Mouse (Mus musculus): ENCODE data around the gene Rpl19. TPM values are rescaled to one million over a fixed set of nuclear protein-coding genes. Genes with fewer than 3 reads are reported as not detected.
A peak's percentile ranks its signal among the peaks of the same experiment; 100 is the strongest.

Gene Rpl19
- polyA plus RNA-seq, 1 experiment from 2014 or later, result 926 TPM

DNA sequence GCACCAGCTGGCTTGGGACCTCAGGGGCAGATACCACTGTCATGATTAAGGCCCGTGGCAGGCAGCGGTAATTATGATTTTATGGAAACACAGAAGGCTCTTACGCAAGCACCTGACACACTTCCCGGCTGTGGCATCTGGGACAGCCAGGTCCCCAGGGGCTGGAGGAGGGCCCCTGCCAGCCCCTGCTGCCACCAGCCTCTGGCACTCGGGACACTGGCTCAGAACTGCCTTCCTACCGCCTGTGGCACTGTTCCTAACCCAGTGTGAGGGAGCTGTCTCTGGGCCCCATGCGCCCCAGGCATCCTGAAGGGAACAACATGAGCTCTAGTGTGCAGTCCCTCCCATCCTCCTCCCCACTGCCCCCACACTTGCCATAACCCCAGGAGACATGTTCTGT lies 33.2 kb downstream of the Rpl19 start:
- peak; percentile 14 for DNase-seq (ENCODE audit: low spot score)
- 63% methylated on average over 7 of the region's 7 CpGs for whole genome bisulfite sequencing
- no peak for ATAC-seq (ENCODE audit: insufficient read depth, low FRiP score, low TSS enrichment)
- Histone ChIP-seq H3K9me3 (ENCODE audit: control insufficient read depth, low read length) (no peaks in the 10 kb centered on the region), H3K4me1 (ENCODE audit: control insufficient read depth, insufficient read depth, low read length) (no peaks in the 10 kb centered on the region; the same call in 1 of the 2 replicates), H3K27ac (ENCODE audit: low read depth, low read length) (no peak overlapping the region), H3K27me3 (ENCODE audit: control insufficient read depth, insufficient read depth, low read length) (no peaks in the 10 kb centered on the region), H3K9ac (ENCODE audit: low read length) (no peak overlapping the region), H3K36me3 (ENCODE audit: control insufficient read depth, insufficient read depth, low read length) (no peaks in the 10 kb centered on the region), H3K4me3 (ENCODE audit: low read depth, low read length) (no peak overlapping the region), H3K4me2 (ENCODE audit: low read depth) (no peak overlapping the region)

GRCm38 (mm10) chr11:98060104-98060692 lies 33.7 kb downstream of the Rpl19 start:
- H3K9ac ChIP-seq (ENCODE audit: low read length), result no peak overlapping the region
- no peaks in the 10 kb centered on the region for H3K27me3 ChIP-seq (ENCODE audit: control insufficient read depth, insufficient read depth, low read length)
- H3K27ac ChIP-seq (ENCODE audit: low read depth, low read length), result no peak overlapping the region
- no peaks in the 10 kb centered on the region for H3K9me3 ChIP-seq (ENCODE audit: control insufficient read depth, low read length)
- no peaks in the 10 kb centered on the region for H3K36me3 ChIP-seq (ENCODE audit: control insufficient read depth, insufficient read depth, low read length)
- WGBS, result 79% methylated on average over 5 of the region's 5 CpGs
- ATAC-seq (ENCODE audit: insufficient read depth, low FRiP score, low TSS enrichment) (no peak), DNase-seq (ENCODE audit: low spot score) (peak; percentile 6)
- no peak overlapping the region for H3K4me3 ChIP-seq (ENCODE audit: low read depth, low read length)
- no peaks in the 10 kb centered on the region; the same call in 1 of the 2 replicates for H3K4me1 ChIP-seq (ENCODE audit: control insufficient read depth, insufficient read depth, low read length)
- H3K4me2 ChIP-seq (ENCODE audit: low read depth), result no peak overlapping the region

GRCm38 (mm10) chr11:98061441-98061840 lies 34.9 kb downstream of the Rpl19 start:
- Histone ChIP-seq H3K36me3 (ENCODE audit: control insufficient read depth, insufficient read depth, low read length) (no peaks in the 10 kb centered on the region), H3K27ac (ENCODE audit: low read depth, low read length) (no peak overlapping the region), H3K9ac (ENCODE audit: low read length) (no peak overlapping the region), H3K9me3 (ENCODE audit: control insufficient read depth, low read length) (no peaks in the 10 kb centered on the region), H3K4me3 (ENCODE audit: low read depth, low read length) (no peak overlapping the region), H3K27me3 (ENCODE audit: control insufficient read depth, insufficient read depth, low read length) (no peaks in the 10 kb centered on the region), H3K4me1 (ENCODE audit: control insufficient read depth, insufficient read depth, low read length) (no peaks in the 10 kb centered on the region; the same call in 1 of the 2 replicates), H3K4me2 (ENCODE audit: low read depth) (no peak overlapping the region)
- no peak for ATAC-seq (ENCODE audit: insufficient read depth, low FRiP score, low TSS enrichment)
- DNase-seq (ENCODE audit: low spot score), result no peak
- WGBS, result 83% methylated on average over 3 of the region's 3 CpGs

GRCm38 (mm10) chr11:98061904-98062562 lies 35.5 kb downstream of the Rpl19 start:
- DNase-seq (ENCODE audit: low spot score), result peak; percentile 7

DNA sequence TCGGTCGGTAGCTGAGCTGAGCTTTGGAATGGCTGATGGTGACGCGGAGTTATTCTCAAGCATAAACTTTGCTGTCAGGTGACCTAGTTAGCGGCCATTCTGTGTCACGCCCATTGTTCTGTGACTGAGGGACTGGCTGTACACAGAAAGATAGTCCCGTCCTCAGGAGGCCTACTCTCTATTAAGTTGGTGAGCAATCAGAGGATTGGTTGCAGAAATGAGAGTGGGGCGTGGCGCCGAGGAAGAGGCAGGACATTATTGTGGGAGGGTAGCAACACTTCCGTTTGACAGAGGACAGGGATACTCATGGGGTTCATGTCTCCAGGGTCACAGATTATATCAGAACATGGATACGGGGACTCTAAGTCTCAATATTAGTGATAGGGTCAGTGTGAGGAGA lies 39.7 kb downstream of the Rpl19 start:
- H3K27ac ChIP-seq (ENCODE audit: low read depth, low read length), result no peak overlapping the region
- H3K4me2 ChIP-seq (ENCODE audit: low read depth), result no peak overlapping the region
- DNase-seq (ENCODE audit: low spot score) (peak; percentile 2), ATAC-seq (ENCODE audit: insufficient read depth, low FRiP score, low TSS enrichment) (no peak)
- H3K27me3 ChIP-seq (ENCODE audit: control insufficient read depth, insufficient read depth, low read length), result no peaks in the 10 kb centered on the region
- no peaks in the 10 kb centered on the region for H3K36me3 ChIP-seq (ENCODE audit: control insufficient read depth, insufficient read depth, low read length)
- WGBS, result 90% methylated on average over 12 of the region's 12 CpGs
- H3K4me3 ChIP-seq (ENCODE audit: low read depth, low read length), result no peak overlapping the region
- no peaks in the 10 kb centered on the region for H3K9me3 ChIP-seq (ENCODE audit: control insufficient read depth, low read length)
- H3K4me1 ChIP-seq (ENCODE audit: control insufficient read depth, insufficient read depth, low read length), result no peaks in the 10 kb centered on the region
- H3K9ac ChIP-seq (ENCODE audit: low read length), result no peak overlapping the region

More at GRCm38 (mm10) chr11:98061904-98062562, 35.5 kb downstream of the Rpl19 start:
- no peaks in the 10 kb centered on the region for H3K27me3 ChIP-seq (ENCODE audit: control insufficient read depth, insufficient read depth, low read length)
- no peaks in the 10 kb centered on the region; the same call in 1 of the 2 replicates for H3K4me1 ChIP-seq (ENCODE audit: control insufficient read depth, insufficient read depth, low read length)
- no peak overlapping the region for H3K27ac ChIP-seq (ENCODE audit: low read depth, low read length)
- no peak overlapping the region for H3K4me3 ChIP-seq (ENCODE audit: low read depth, low read length)
- ATAC-seq (ENCODE audit: insufficient read depth, low FRiP score, low TSS enrichment), result no peak
- no peak overlapping the region for H3K9ac ChIP-seq (ENCODE audit: low read length)
- H3K36me3 ChIP-seq (ENCODE audit: control insufficient read depth, insufficient read depth, low read length), result no peaks in the 10 kb centered on the region
- 65% methylated on average over 6 of the region's 6 CpGs for WGBS
- no peaks in the 10 kb centered on the region for H3K9me3 ChIP-seq (ENCODE audit: control insufficient read depth, low read length)
- no peak overlapping the region for H3K4me2 ChIP-seq (ENCODE audit: low read depth)

DNA sequence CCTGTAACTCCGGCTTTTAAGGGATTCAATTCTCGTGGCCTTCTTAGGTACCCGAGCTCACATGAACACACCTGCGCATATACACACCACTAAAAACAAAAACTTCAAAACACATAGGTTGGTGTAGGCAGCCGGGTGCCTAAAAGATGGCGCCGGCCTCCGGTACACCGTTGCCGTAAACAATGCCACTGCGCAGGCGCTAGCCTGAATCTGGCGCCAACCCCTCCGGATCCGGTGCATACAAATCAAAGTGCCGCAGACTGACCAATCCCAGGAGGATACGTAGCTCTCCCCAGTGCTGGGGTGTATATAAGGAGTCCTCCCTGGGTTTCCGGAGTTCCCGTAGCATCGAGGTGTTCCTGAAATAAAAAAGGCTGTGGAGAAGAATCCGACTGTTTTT lies 40.7 kb downstream of the Rpl19 start:
- H3K4me2 ChIP-seq (ENCODE audit: low read depth), result no peak overlapping the region
- no peak overlapping the region for H3K4me3 ChIP-seq (ENCODE audit: low read depth, low read length)
- ATAC-seq (ENCODE audit: insufficient read depth, low FRiP score, low TSS enrichment) (no peak), DNase-seq (ENCODE audit: low spot score) (no peak)
- no peak overlapping the region for H3K27ac ChIP-seq (ENCODE audit: low read depth, low read length)
- WGBS, result 92% methylated on average over 21 of the region's 21 CpGs
- H3K9me3 ChIP-seq (ENCODE audit: control insufficient read depth, low read length), result no peaks in the 10 kb centered on the region
- H3K27me3 ChIP-seq (ENCODE audit: control insufficient read depth, insufficient read depth, low read length), result no peaks in the 10 kb centered on the region
- no peak overlapping the region for H3K9ac ChIP-seq (ENCODE audit: low read length)
- H3K4me1 ChIP-seq (ENCODE audit: control insufficient read depth, insufficient read depth, low read length), result no peaks in the 10 kb centered on the region
- no peaks in the 10 kb centered on the region for H3K36me3 ChIP-seq (ENCODE audit: control insufficient read depth, insufficient read depth, low read length)

- Histone ChIP-seq H3K4me1 (ENCODE audit: control insufficient read depth, insufficient read depth, low read length) (no peaks in the 10 kb centered on the region), H3K4me3 (ENCODE audit: low read depth, low read length) (no peak overlapping the region), H3K27me3 (ENCODE audit: control insufficient read depth, insufficient read depth, low read length) (no peaks in the 10 kb centered on the region), H3K4me2 (ENCODE audit: low read depth) (no peak overlapping the region), H3K27ac (ENCODE audit: low read depth, low read length) (no peak overlapping the region), H3K36me3 (ENCODE audit: control insufficient read depth, insufficient read depth, low read length) (no peaks in the 10 kb centered on the region), H3K9me3 (ENCODE audit: control insufficient read depth, low read length) (no peaks in the 10 kb centered on the region), H3K9ac (ENCODE audit: low read length) (no peak overlapping the region)
- WGBS, result 94% methylated on average over 4 of the region's 4 CpGs
- ATAC-seq (ENCODE audit: insufficient read depth, low FRiP score, low TSS enrichment) (no peak), DNase-seq (ENCODE audit: low spot score) (no peak)
These were observed 46.9 kb downstream of the Rpl19 start for GRCm38 (mm10) chr11:98073442-98073841.

DNA sequence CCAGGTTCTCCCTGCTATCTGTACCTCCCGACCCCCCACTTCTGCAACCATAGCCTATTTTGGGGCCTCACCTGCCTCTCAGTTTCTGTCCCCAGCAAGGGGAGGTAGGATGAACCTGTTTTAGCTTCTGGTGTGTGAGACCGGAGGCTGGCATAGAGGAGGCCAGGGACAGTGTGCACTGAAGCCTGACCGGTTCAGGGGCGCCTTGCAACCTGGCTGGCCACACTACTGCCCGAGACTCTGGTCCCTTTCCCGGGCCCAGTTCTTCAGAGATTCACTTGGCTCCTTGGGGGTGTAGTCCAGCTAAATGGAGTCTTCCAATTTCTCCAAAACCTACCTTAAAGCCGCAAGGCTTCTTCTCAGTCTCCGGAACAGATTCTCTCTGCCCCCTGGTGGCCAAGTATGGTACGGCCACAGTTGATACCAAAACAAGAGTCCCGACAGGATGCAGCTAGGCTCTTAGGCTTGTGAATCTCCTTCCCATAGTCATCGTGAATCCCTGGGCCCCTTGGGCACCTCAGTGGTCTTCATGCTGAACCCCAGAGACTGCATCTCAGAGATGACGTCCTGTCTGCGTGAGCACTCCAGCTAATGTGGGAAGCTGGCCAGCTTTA lies 48.8 kb downstream of the Rpl19 start:
- Histone ChIP-seq H3K4me1 (ENCODE audit: control insufficient read depth, insufficient read depth, low read length) (no peaks in the 10 kb centered on the region), H3K9ac (ENCODE audit: low read length) (no peak overlapping the region), H3K9me3 (ENCODE audit: control insufficient read depth, low read length) (no peaks in the 10 kb centered on the region), H3K4me3 (ENCODE audit: low read depth, low read length) (no peak overlapping the region), H3K36me3 (ENCODE audit: control insufficient read depth, insufficient read depth, low read length) (no peaks in the 10 kb centered on the region), H3K27ac (ENCODE audit: low read depth, low read length) (no peak overlapping the region), H3K4me2 (ENCODE audit: low read depth) (no peak overlapping the region), H3K27me3 (ENCODE audit: control insufficient read depth, insufficient read depth, low read length) (no peaks in the 10 kb centered on the region)
- 23% methylated on average over 13 of the region's 13 CpGs for WGBS
- DNase-seq (ENCODE audit: low spot score), result peak; percentile 90
- ATAC-seq (ENCODE audit: insufficient read depth, low FRiP score, low TSS enrichment), result no peak

DNA sequence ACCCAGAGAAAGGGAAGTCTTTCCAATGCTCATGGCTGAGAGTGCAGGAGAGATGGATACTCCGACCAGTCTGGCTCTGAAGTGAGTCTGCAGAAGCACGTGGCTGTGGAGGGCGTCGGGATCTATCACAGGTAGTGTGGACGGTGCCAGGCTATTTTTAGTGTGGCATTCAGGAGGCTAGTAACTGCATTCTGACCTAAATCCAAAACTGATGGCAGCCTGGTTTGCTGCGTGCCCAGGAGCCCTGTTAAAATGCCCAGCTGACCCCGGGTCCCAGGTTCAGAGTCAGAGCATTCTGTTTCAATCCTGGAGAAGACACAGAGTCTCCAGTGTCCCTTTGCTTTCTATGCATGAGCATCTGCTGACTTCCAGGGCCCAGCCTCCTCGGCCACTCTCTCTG lies 50.6 kb downstream of the Rpl19 start:
- H3K4me3 ChIP-seq (ENCODE audit: low read depth, low read length), result no peak overlapping the region

More for the DNA sequence above, 50.6 kb downstream of the Rpl19 start:
- H3K27me3 ChIP-seq (ENCODE audit: control insufficient read depth, insufficient read depth, low read length), result no peaks in the 10 kb centered on the region
- no peak for DNase-seq (ENCODE audit: low spot score)
- no peak for ATAC-seq (ENCODE audit: insufficient read depth, low FRiP score, low TSS enrichment)
- H3K4me1 ChIP-seq (ENCODE audit: control insufficient read depth, insufficient read depth, low read length), result no peaks in the 10 kb centered on the region
- H3K9me3 ChIP-seq (ENCODE audit: control insufficient read depth, low read length), result no peaks in the 10 kb centered on the region
- H3K36me3 ChIP-seq (ENCODE audit: control insufficient read depth, insufficient read depth, low read length), result no peaks in the 10 kb centered on the region
- 86% methylated on average over 8 of the region's 8 CpGs for WGBS
- no peak overlapping the region for H3K4me2 ChIP-seq (ENCODE audit: low read depth)
- H3K9ac ChIP-seq (ENCODE audit: low read length), result no peak overlapping the region
- no peak overlapping the region for H3K27ac ChIP-seq (ENCODE audit: low read depth, low read length)
